Mouse (Mus musculus): ENCODE data around the gene Ercc6.

GRCm38 (mm10) chr14:32513336-32514032 is at the start of gene Ercc6:
- TF ChIP-seq CTCF (IDR thresholded peaks at IDR 0.05) (peak; percentile 43), EP300 (IDR thresholded peaks at IDR 0.05) (no peak)

All from lung, postnatal 0 days (tissue).